Mouse (Mus musculus) brain, adult 2 months (tissue): ENCODE measurements at regions not wholly inside any gene's neighbourhood (a gene's known extent, or its start where the extent isn't known, plus 50 kb on each side); places are given as distances from the start of the nearest gene placed in this dataset.

Source experiments
- DNase-seq: peaks from one replicate; pipeline ENCODE4 v3.0.0; 2011; ENCODE audit warnings: low read depth, low spot score

- DNase-seq = peak; percentile 77
Observed at GRCm38 (mm10) chr7:68858471-68859210, 109.6 kb upstream of the Arrdc4 start.

DNA sequence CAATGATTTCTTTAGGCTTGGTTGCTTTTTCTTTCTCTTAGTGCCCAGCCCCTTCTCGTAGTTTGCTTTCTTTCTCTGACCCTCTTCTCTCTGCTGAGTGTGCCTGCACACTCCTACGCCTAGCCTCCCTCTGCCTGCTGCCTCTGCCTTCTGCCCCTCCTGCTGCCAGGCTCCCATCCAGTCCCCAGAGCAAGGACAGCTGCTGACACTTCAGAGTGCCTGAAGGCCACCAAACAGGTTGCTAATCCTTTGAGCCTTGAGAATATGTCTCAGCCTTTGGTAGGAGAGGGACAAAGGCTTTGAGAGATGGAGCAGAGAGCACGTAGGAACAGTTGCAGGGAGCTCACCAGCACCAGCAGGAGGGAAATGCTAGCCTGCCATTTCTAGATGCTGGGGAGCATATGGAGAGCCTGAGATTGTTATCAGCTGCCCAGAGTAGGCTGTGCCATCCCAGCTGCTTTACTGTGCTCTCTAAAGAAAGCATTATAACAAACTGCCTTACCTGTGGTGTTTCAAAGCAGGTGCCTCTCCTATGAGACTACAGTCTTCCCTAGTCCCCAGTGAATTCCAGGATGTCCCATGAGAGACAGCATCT is 103.0 kb upstream of the Arrdc4 start:
- peak; percentile 71 for DNase-seq

DNA sequence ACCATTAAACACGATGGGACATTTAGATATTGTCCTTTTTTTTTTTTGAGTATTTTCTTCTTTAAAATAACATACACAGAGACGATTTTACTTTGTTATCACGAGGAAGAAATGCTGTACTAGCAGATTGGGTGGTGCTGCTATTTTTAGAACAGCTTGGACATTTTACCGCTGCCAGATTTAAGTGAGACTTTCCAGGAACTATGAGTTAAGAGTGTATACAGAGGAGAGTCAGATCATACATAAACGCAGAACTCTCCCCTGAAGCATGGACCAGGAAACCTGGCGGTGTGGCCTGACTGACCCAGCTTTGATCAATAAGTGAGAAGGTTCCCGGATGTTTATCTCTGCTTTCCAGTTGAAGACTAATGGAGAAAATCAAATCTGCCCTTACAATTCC is 95.6 kb upstream of the Arrdc4 start:
- no peak for DNase-seq

GRCm38 (mm10) chr7:68843374-68843773 is 94.3 kb upstream of the Arrdc4 start:
- DNase-seq = peak; percentile 12

- peak; percentile 66 for DNase-seq
Observed at GRCm38 (mm10) chr7:68833977-68834791, 85.1 kb upstream of the Arrdc4 start.

DNA sequence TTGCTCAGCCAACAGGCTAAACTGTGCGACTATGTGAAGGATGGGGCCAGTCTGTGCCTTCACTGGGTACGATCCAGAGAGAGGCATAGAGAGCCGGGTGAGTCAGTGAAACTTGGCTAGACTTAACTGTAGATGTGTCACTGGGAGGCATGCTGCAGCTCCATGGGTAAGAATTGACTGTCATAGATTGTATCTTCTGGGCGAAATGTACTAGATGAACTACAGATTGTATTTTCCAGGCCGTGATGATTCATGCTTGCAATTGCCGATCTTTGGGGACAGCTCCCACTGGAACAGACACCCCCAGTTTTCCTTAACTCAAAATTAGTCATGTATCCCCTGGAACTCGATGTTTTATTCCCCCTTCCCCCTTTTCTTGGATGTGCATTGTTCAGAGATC is 84.5 kb upstream of the Arrdc4 start:
- peak; percentile 86 for DNase-seq

DNA sequence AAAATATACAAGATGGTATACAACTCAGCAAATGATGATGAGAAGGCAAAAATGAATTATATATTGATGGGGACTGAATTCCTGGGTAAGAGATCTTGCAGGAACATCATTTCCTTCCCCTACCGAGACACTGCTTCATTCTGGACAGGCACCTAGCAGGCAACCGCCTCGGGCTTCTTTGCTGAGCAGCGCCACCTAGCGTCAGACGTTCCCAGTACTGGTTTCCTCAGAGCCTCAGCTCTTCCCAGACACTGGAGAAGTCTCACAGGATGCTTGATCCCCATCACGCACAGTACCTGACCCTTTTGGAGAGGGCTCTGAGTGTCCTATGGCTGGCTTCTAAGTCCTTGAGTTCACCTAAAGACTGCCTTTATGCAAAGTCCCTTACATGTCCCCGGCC is 80.8 kb upstream of the Arrdc4 start:
- peak; percentile 88 for DNase-seq

DNA sequence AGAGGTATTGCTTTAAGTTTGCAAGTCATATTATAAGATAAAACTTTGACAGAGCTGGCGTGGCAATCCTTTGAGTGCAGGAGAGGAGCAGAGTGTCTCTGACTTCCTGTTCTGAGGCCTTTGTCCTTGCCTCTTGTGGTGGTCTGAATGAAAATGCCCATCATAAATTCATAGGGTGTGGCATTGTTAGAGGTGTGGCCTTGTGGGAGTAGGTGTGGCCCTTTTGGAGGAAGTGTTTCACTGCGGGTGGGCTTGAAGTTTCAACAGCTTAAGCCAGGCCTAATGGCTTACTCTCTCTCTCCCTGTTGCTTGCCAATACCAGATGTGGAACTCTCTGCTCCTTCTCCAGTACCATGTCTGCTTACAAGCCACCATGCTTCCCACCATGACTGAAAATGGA is 75.4 kb upstream of the Arrdc4 start:
- no peak for DNase-seq

- DNase-seq = no peak
Observed at GRCm38 (mm10) chr7:68823646-68824045, 74.6 kb upstream of the Arrdc4 start.

DNA sequence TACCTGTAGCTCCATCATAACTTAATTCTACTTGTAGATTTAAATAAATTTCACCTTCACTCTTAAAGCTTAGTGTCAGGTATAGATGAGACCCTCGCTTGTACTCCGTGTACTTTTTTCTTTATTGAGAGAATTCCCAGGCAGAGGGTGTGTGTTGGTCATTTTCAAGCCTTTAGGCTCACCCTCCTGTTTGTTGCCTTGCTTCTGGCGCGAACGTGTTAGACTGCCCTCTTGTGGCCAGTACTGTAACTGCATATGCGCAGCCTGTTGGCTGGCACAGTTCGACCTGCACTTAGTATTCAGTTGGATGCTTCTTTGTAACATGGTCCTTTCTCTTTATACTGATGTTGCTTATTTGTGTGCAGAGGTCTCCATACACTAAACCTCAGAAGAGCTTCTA is 74.1 kb upstream of the Arrdc4 start:
- DNase-seq = peak; percentile 82

- no peak for DNase-seq
Observed at GRCm38 (mm10) chr7:68814823-68815666, 66.0 kb upstream of the Arrdc4 start.

DNA sequence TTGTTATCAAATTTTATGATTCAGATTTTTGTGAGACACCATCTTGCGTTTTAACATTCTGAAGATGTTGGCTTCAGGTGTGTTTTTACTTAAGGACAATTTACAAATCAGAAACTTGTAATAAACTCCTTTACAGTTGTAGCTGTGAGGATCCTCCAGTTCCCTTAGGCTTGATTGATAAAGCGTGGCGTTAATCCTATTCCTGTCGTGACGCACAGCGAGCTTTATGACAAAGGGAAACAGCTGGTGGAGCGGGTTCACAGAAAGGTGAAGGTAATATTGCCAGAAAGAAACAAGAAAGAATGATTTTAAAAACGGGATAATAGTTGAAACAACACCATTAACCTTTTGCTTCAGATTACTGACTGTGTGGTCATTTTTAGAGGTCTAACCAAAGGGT is 60.7 kb upstream of the Arrdc4 start:
- no peak for DNase-seq
